Mouse (Mus musculus) kidney, adult 2 months (tissue): ENCODE measurements around the gene Tbc1d22b. TPM values are rescaled to one million over a fixed set of nuclear protein-coding genes. Genes with fewer than 3 reads are reported as not detected.

Experiments
- DNase-seq: peaks from one replicate; pipeline ENCODE4 v3.0.0; 2021
- H3K27ac ChIP-seq: fragments of 200-500 bp; 2 replicates; pipeline ENCODE4 v1.5.1; 2012; ENCODE audit warnings: low read depth, low read length, control low read depth, inconsistent platforms; ENCODE audit not compliant: insufficient read depth
- H3K27me3 ChIP-seq: fragments of 200-500 bp; replicated peaks from 2 replicates; pipeline ENCODE4 v1.6.1; 2012; ENCODE audit warnings: mild to moderate bottlenecking, moderate library complexity, low read length, inconsistent platforms; ENCODE audit not compliant: control insufficient read depth, insufficient read depth
- H3K36me3 ChIP-seq: fragments of 200-500 bp; 2 replicates; pipeline ENCODE4 v1.6.1; 2012; ENCODE audit warnings: mild to moderate bottlenecking, moderate library complexity, low read length, inconsistent platforms; ENCODE audit not compliant: control insufficient read depth, insufficient read depth
- H3K4me1 ChIP-seq: fragments of 200-500 bp; 2 replicates; pipeline ENCODE4 v1.6.1; 2011; ENCODE audit warnings: low read length; ENCODE audit not compliant: control insufficient read depth, insufficient read depth
- H3K4me3 ChIP-seq: fragments of 200-500 bp; 2 replicates; pipeline ENCODE4 v1.5.1; 2011; ENCODE audit warnings: mild to moderate bottlenecking, low read depth, low read length, control low read depth; ENCODE audit not compliant: insufficient read depth
- CTCF ChIP-seq: fragments of 200-500 bp; conservative IDR thresholded peaks from 2 replicates; pipeline ENCODE4 v1.5.1; 2011; ENCODE audit warnings: low read depth, mild to moderate bottlenecking, control low read depth, low read length, moderate library complexity, mixed read lengths; ENCODE audit not compliant: insufficient read depth, insufficient read length
- POLR2A ChIP-seq: fragments of 200-500 bp; IDR thresholded peaks from one replicate; pipeline ENCODE4 v1.6.1; 2011; ENCODE audit warnings: low read depth, low read length, control low read depth
- WGBS: fragments of 180-500 bp; shearing (Covaris S2); methylation state at CpG from one replicate; pipeline ENCODE4 v1.1.7; 2018; 5-methylcytosine and 5-hydroxymethylcytosine counted together
- polyA plus RNA-seq: library from polyadenylated mRNA; depleted of rRNA; stranded (reverse); fragments of >200 nt; gene quantifications from 2 replicates; pipeline ENCODE4 v1.2.3, GENCODE M21; 2012

Gene Tbc1d22b
- polyA plus RNA-seq, 1 experiment = 34.5 TPM

DNA sequence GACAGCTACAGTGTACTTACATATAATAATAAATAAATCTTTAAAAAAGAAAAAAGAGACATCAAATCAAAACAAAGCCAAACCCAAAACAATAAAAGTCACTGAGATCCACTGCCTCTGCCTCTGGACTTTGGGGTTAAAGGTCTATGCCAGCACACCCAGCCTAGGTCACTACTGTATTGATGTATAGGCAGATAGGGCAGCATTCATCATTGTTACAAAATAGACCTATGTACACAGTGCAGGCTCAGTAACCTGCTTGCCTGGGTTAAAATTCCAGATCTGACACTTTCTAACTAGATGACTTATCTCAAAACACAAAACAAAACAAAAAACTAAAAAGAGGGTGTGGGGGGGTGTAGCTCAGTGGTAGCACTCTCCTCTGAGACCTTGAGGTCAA is 4.6 kb downstream of the Tbc1d22b start:
- H3K4me1 ChIP-seq = peaks cover 18% of the 10 kb centered on the region; the same call in 1 of the 2 replicates
- no peak for TF ChIP-seq CTCF
- no peaks in the 10 kb centered on the region for H3K36me3 ChIP-seq
- no peak overlapping the region for H3K4me3 ChIP-seq
- no peak overlapping the region for H3K27ac ChIP-seq
- H3K27me3 ChIP-seq = no peaks in the 10 kb centered on the region
- DNase-seq = no peak

DNA sequence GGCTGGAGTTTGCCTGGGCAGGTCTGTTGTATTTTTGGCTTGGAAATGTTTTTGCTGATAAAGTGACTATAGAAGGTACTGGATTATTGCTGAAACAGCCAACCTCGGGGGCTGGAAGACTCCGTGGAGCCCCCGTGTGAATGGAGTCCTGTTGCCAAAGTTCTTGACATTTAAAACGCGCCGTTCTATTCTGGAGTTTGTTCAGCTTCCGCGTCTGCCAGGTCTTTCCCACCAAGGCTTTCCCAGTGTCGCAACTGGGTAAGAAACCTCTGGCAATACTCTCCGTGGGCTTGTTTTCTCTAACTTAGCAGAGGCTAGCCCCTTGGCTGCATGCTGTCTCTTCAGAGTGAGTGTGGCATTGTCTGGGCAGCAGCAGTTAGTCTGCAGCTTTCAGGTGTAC is 6.9 kb downstream of the Tbc1d22b start:
- Histone ChIP-seq H3K4me3 (no peak overlapping the region), H3K27ac (no peak overlapping the region), H3K4me1 (peaks cover 7% of the 10 kb centered on the region; the same call in 1 of the 2 replicates), H3K36me3 (no peaks in the 10 kb centered on the region), H3K27me3 (no peaks in the 10 kb centered on the region)
- TF ChIP-seq POLR2A = no peak
- TF ChIP-seq CTCF = no peak
- no peak for DNase-seq
- WGBS = 84% methylated on average over 10 of the region's 10 CpGs

DNA sequence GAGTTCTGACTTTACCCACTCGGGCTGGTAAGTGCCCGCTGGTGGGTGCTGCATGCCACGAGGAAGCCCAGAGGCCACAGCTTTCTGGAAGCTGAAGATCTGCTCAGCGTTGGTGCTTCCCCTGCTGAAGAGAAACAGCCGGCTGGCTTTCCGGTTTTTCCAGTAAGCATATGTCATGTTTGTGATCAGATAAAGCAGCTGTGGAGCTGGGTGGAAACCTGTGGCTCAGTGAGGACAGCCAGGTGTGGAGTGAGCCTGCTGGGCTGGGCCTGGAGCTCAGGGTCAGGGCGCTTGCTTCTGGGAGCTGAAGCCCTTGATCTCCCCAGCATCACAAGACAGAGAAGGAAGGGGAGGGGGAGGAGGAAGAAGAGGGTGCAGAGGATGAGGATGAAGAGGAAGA is 7.3 kb downstream of the Tbc1d22b start:
- no peak for DNase-seq
- WGBS = 77% methylated on average over 7 of the region's 7 CpGs
- Histone ChIP-seq H3K36me3 (no peaks in the 10 kb centered on the region), H3K27me3 (no peaks in the 10 kb centered on the region), H3K4me3 (no peak overlapping the region), H3K27ac (no peak overlapping the region), H3K4me1 (peaks cover 7% of the 10 kb centered on the region; the same call in 1 of the 2 replicates)
- TF ChIP-seq CTCF = no peak
- TF ChIP-seq POLR2A = no peak

DNA sequence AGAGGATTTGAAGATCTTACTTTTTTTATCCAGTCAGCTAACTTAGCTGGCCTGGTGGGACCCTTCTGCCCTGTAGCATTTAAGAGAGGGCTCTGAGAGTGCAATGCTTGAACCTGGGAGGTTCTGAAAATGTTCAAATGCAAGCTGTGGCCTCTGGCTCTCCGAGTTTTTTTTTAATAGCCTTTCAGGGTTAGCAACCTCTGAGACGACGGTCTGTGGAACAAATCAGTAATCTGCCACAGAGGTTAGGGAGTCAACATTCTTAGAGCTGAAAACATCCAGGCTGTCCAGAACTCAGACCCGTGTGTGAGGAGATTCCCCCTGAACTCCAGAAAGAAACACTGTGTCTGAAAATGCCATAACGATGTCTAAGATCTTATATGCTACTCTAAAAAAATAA is 8.9 kb downstream of the Tbc1d22b start:
- Histone ChIP-seq H3K4me3 (no peak overlapping the region), H3K27me3 (no peaks in the 10 kb centered on the region), H3K4me1 (peaks cover 3% of the 10 kb centered on the region; the same call in 1 of the 2 replicates), H3K27ac (peak overlapping the region; percentile 12; the same call in 1 of the 2 replicates), H3K36me3 (no peaks in the 10 kb centered on the region)
- TF ChIP-seq CTCF = no peak
- no peak for TF ChIP-seq POLR2A
- DNase-seq = peak; percentile 56
- WGBS = 34% methylated on average over 5 of the region's 5 CpGs

DNA sequence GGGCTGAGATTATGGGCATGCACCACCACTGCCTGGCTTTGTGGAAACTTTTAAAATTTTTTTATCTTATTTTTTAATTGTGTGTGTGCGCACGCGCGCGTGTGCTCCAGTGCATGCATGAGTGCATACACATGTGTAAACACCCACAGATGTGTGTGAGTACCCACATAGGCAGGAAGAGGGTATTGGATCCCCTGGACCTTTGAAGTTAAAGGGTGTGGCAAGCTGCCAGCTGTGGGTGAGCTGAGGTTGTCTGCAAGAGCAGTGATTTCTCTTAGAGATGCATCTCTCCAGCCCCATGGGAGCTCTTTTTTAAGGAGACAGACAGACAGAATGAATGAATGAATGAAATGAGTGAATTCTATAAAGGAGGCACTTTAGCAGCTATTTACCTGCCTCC is 15.9 kb downstream of the Tbc1d22b start:
- WGBS = 94% methylated on average over 5 of the region's 5 CpGs
- TF ChIP-seq POLR2A = no peak
- TF ChIP-seq CTCF = no peak
- H3K36me3 ChIP-seq = no peaks in the 10 kb centered on the region
- DNase-seq = no peak
- no peak overlapping the region for H3K27ac ChIP-seq
- H3K4me1 ChIP-seq = no peaks in the 10 kb centered on the region; the same call in 1 of the 2 replicates
- H3K4me3 ChIP-seq = no peak overlapping the region
- H3K27me3 ChIP-seq = no peaks in the 10 kb centered on the region

DNA sequence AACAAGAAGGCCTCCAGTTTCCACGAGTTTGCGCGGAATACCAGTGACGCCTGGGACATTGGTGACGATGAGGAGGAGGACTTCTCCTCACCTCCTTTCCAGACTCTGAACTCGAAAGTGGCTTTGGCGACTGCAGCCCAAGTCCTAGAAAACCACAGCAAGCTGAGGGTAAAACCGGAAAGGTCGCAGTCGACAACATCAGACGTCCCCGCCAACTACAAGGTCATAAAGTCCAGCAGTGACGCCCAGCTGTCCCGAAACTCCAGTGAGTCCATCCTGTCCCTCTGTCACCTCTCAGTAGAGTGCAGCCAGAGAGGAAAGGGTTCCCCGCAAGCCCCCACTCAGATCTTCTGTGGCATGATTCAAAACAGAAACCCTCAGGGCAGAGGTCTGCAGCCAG is 18.9 kb downstream of the Tbc1d22b start:
- no peak for TF ChIP-seq POLR2A
- TF ChIP-seq CTCF = no peak
- Histone ChIP-seq H3K27ac (no peak overlapping the region), H3K36me3 (peaks cover 1% of the 10 kb centered on the region; the same call in 1 of the 2 replicates), H3K4me3 (no peak overlapping the region), H3K27me3 (no peaks in the 10 kb centered on the region), H3K4me1 (no peaks in the 10 kb centered on the region; the same call in 1 of the 2 replicates)
- peak; percentile 49 for DNase-seq
- 62% methylated on average over 15 of the region's 15 CpGs for WGBS

DNA sequence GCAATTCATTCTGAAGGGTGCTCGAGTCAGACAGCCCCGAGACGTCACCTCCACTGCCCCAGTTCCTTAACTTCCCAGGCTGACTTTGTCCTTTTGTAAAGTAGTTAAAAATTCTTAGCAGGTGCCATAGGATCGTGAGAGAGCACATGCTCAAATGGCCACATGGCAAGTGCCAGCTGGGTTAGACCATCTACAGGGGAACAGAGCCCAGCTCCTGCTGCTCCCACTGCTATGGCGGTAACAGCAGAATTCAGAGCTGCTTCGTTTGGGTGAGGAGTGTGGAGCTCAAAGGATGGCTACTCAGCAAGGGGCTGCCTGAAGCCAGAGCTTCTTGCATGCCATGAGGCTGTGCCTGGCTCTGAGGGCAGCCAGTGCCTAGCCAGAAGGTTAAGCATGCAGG is 20.2 kb downstream of the Tbc1d22b start:
- WGBS = 86% methylated on average over 6 of the region's 6 CpGs
- Histone ChIP-seq H3K4me1 (no peaks in the 10 kb centered on the region; the same call in 1 of the 2 replicates), H3K27ac (no peak overlapping the region), H3K27me3 (no peaks in the 10 kb centered on the region), H3K36me3 (peaks cover 1% of the 10 kb centered on the region; the same call in 1 of the 2 replicates), H3K4me3 (no peak overlapping the region)
- TF ChIP-seq POLR2A (no peak), CTCF (no peak)
- DNase-seq = no peak

DNA sequence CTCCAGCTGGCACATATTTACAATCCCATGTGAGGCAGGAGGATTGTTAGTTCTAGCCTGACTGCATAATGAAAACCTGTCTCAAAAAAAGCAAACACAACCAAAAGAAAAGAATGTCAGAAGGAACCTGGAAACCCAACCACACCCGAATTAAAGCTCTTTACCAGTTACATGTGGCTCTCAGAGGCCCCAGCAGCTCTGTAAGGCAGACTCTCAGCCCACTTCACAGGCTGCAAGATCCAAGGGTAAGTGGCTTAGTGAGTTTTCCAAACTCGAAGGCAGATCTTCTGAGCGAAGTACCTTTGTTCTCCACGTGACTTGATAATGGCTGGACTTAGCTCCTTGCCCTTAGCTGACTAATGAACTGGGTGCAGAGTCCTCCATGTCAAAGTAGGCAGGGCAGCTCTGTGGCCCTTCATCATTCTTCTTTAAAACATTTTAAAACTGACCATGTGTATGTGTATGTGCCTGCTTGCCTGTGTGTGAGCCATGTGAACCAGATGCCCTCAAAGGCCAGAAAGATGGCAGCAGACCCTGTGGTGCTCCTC is 30.1 kb downstream of the Tbc1d22b start:
- TF ChIP-seq POLR2A (no peak), CTCF (no peak)
- Histone ChIP-seq H3K27me3 (no peaks in the 10 kb centered on the region), H3K4me1 (peaks cover 16% of the 10 kb centered on the region; the same call in 1 of the 2 replicates), H3K4me3 (no peak overlapping the region), H3K27ac (peak overlapping the region; percentile 95), H3K36me3 (no peaks in the 10 kb centered on the region)
- WGBS = 69% methylated on average over 4 of the region's 4 CpGs
- DNase-seq = peak; percentile 85
